Mouse (Mus musculus) right cerebral cortex, postnatal 10 days (tissue): ENCODE measurements around the gene Olfr122.

Experiments used
- DNase-seq, 2 experiments: peaks; one replicate each; pipeline ENCODE4 v3.0.0; 2021; ENCODE audit warnings: low spot score in 2 of 2

Olfr122 gene

GRCm38 (mm10) chr17:37768307-37768706 is at the start of gene Olfr122:
TSS of gene Olfr122 (plus strand) at chr17:37768607.
- DNase-seq, result no peak

GRCm38 (mm10) chr17:37721508-37721907 is 46.9 kb upstream of the Olfr122 start, which contains the start of gene Olfr120:
TSS of gene Olfr120 (plus strand) at chr17:37721808.
- no peak for DNase-seq

DNA sequence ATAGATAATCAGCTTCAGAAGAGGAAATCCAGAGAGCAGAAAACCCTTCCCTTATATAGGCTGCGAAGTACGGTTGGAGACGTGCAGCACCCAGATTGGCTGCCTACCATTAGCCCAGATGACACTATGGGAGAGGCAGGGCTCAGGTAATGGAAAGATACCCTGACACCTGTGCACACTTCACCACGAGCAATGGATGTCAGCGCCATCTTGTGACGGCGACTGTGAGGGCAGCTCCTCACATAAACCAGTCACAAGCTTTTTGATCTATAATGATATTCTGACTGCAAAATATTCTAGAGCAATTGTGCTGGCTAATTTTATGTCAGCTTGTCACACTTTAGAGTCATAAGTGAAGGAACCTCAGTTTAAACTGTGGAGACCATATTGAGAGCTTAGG is 30.3 kb upstream of the Olfr122 start:
- DNase-seq, result no peak

DNA sequence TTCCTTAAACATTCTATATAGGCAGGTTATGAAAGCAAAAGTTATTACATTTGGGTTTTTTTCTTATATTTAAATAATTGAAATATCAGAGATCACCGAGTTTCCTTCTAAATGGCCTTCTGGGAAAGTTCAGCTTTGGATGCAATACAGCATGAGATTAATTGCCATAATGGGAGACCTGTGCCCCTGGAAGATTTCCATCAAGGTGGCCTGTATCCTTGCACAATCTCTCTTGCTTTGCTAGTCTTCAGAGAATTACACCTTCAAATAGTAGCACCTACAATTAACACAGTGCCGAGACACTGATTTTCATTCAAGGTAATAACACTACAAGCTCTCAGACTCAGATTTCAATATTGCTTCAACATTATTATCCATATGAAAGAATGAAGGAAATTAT is 24.8 kb downstream of the Olfr122 start, which contains the start of gene Olfr123:
Olfr123 (plus strand) TSS at position 301 of the 400 bp plus-strand sequence.
- DNase-seq, result no peak

DNA sequence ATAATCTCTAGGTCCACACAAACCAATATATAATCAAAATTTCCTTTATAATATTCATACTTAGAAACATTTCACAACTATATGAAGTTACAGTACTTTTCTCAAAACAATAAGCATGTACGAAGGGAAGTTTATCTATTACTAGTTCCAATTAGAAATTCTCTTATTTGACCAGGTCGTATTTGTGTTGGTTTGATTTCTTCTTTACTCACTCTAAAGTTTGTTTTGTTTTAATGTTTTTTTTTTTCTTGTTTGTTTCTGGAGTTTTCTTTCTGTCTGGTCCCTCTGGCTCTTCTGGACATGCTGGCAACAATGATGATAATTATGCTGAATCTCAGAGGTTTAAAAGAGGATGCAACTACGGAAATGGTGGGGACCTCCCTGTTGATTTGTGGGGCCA is 31.2 kb downstream of the Olfr122 start, which contains the start of gene Olfr124:
Olfr124 (plus strand) TSS at position 301 of the 400 bp plus-strand sequence.
- DNase-seq, result no peak
